Mouse (Mus musculus) thymus, postnatal 25 days (tissue): Measurements from ENCODE around the gene Hhat.

ENCODE experiments used
- DNase-seq: peaks from one replicate; pipeline ENCODE4 v3.0.0; 2022

Hhat gene

DNA sequence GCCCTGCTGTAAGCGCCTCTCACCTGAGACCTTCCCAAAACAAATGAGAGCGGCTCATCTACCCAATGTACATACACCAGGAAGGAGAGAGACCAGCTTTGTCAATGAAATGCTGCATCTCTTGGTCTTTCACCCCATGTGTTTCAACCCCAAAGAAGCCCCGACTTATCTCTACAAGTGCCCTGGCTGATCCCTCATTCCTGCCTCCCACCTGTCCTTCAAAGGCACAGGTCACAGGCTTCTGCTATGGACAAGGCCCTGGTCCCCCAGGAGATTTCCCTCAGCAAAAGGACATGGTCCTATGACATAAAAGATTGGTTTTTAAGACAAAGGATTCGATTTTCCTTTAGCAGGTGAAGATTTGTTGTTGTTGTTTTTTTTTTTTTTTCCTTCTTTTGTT, 227.3 kb downstream of the Hhat start:
- DNase-seq: no peak

DNA sequence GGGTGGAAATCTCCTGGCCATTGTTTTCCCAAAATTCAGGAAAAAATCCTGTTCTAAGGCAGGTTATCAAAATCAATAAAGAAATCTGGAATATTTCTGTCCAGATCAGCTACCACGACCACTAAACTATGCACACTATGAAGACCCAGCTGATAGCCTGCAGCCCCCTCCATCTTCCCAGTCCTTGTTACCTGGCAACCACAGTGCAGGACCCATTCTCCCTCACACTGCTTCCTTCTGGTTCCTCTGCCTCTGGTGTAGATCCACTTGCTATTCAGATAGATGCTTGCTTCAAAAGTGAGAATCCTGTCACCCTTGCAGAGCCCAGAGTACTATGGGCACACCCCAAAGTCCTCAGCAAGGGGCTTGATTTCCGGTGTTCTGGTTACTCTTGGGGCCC, 228.9 kb downstream of the Hhat start:
- DNase-seq: no peak

DNA sequence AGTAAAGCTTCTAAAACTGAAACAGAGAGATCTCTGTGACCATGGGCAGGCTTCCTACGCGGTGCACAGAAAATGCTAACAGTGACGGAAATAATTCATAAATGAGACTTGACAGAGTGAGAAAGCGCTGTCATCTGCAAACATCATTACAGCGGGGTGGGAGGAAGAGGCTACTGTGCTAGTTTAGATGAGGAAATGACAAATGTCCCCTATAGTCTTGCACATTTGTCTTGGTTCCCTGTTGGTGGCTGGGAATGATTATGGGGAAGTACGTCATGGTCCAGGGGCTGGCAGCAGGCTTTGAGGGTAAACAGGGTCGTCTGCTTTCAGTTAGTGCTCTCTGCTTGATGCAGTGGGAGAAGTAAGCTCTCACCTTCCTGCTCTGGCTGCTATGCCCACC, 233.9 kb downstream of the Hhat start:
- no peak for DNase-seq

- DNase-seq: no peak
These were observed 234.6 kb downstream of the Hhat start for GRCm38 (mm10) chr1:192536440-192536839.

DNA sequence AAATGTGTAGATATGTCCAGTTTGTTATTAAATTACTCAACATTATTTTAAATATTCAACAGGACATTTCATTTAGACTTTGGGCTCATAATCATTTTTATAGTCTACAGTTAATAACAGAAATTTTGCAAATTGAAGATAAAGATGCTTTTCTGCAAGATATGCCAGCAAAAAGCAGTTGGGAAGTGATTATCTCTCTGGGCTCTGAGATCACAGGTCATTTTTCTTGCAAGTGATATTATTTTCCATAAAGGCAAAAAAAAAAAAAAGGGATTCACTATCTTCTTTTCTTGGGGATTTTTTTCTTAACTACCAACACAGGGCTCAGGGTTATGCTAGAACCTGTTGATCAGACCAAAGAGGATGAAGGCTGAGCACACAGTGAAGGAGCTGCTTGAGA, 238.0 kb downstream of the Hhat start:
- DNase-seq: no peak

DNA sequence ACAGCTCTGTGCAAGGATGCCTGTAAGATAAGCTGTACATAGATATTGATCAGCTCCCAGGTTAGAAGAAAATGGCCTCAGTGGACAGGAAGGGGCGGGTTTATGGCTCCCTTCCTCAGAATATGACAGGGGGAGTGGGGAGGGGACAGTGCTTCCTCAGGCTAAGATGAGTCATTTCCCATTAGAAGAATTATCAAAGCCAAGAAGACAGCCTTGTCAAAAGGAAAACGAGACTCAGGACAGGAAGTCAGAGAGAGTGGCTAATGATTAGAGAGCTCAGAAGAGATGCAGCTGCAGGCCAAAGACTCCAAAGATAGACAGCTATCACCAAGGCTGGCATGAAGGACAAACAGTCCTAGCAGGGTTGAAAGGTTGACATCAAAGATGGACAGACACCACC, 238.8 kb downstream of the Hhat start:
- no peak for DNase-seq

DNA sequence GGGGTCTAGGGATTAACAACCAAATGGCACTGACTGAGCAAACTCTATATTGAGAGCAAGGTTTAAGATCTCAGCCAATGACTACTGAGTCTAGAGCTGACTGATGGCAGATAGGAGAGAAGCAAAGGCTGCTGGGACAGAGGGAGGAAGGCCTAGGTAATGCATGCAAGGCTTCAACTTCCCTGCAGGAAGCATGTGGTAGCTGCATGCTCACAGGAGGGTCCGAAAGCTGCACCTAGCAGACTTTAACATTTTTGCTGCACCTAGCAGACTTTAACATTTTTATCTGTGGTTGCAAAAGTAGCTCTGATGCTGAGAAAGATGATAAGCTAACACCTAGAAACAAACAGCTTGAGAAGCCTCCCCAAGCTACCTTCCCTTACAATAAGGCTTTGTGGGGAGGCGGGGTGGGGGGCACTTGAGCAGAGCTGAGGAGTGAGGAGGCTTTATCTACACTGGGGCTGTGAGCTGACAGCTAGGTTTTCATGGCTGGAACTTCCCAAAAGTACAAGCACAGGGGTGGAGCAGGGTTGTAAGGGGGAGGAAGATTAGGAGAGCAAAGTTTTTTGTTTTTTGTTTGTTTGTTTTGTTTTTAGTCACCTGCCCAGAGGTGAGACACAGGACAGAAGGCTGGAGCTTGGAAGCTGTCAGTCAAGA, 239.4 kb downstream of the Hhat start:
- DNase-seq: no peak

DNA sequence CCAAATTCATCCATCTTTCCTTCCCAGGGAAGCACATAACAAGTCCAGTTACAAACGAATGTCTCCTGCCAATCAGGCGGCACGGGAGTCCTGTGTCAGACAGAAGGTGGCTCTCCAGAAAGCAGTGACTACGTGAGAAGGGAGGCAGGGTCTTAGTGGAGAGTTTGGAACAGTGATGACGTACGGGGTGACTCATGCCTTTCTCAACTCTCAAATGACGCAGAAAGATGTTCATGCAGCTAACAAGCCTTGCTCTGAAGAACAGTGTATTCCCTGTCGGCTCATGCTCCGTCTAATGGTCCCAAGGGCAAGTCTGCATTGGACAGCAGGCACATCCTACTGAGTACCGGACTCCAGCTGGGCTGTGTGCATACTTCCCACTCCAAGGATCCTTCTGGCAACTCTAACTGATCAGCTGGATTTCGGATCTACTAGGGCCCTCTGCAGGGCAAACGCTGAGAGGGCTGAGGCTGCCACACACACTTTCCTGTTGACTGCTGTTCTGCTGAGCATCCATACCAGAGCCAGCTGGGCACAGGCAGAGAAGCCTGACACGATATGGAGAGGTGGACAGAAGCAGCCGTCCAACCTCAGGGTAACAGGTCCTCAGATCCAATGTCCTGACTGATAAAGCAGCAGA, 245.2 kb downstream of the Hhat start:
- no peak for DNase-seq

GRCm38 (mm10) chr1:192522376-192523178, 248.4 kb downstream of the Hhat start:
- DNase-seq: no peak

DNA sequence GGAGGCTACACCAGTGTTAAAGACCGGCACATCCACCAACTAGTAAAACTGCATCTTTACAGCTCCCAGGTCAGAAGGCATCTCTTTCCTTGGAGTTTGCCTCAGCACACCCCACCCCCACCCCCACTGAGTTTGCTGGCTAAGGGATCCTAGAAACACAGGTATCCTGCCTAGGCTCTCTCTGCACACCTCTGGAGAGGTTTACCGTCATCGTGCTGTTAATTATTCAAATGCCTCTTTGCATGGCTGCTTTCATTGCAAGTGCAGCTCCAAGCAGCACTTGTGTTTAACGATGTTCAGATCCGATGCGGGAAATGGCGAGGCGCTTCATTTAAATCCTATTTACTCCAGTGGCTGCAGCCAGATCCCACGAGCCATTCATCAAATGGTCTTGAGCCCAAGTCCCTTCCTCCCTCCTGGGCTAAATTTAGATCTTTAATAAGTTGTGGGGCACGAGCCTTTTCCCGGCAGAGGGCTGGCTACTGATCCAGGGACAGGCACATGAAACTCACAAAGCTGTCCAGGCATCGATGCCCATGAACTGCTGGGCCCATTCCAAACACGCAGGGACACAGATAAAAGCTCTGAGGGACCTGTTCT, 250.1 kb downstream of the Hhat start:
- DNase-seq: no peak

- DNase-seq: no peak
These were observed 251.3 kb downstream of the Hhat start for GRCm38 (mm10) chr1:192519713-192520112.

GRCm38 (mm10) chr1:192515373-192515772, 255.7 kb downstream of the Hhat start:
- no peak for DNase-seq

GRCm38 (mm10) chr1:192512821-192513220, 258.2 kb downstream of the Hhat start:
- DNase-seq: no peak

GRCm38 (mm10) chr1:192503651-192504050, 267.4 kb downstream of the Hhat start:
- no peak for DNase-seq

DNA sequence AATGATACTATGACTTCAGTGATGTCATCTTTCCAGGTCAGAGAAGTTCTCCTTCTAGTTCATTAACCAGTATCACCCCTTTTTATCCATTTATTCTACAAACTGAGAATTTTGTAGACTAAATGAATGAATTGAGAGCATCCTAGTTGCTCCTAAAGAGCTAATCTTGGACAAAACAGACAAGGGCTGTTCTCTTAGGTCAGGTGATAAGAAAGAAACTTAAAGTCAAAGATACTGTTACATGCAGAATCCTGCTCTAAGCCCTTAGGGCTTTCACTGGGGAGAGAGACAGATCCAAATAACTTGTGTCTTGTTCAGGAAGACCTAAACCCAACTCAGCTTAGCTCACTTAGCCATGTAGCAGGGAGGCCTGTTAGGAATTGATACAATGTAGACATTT, 268.2 kb downstream of the Hhat start:
- DNase-seq: no peak

GRCm38 (mm10) chr1:192502016-192502415, 269.0 kb downstream of the Hhat start:
- DNase-seq: no peak

GRCm38 (mm10) chr1:192497505-192497904, 273.5 kb downstream of the Hhat start:
- DNase-seq: no peak

- DNase-seq: no peak
These were observed 280.9 kb downstream of the Hhat start for GRCm38 (mm10) chr1:192489908-192490825.

DNA sequence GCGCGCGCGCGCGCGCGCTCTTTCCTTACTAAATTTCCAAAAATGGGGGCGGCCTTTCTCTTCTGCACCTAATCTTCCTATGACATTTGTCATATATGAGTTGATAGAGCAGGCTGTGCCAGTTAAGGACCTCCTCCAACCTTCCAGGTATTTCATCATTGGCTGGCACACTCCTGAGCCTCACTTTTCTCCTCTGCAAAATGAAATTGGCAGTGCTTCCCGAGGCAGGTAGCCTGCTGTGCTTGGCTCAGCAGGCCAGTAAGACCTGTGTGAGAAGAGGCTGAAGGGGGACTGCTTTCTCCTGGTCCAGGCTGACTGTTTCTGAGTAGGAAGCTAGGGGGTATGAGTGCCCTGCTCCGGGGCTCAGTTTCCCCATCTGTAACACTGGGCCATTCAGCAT, 283.5 kb downstream of the Hhat start:
- DNase-seq: no peak

DNA sequence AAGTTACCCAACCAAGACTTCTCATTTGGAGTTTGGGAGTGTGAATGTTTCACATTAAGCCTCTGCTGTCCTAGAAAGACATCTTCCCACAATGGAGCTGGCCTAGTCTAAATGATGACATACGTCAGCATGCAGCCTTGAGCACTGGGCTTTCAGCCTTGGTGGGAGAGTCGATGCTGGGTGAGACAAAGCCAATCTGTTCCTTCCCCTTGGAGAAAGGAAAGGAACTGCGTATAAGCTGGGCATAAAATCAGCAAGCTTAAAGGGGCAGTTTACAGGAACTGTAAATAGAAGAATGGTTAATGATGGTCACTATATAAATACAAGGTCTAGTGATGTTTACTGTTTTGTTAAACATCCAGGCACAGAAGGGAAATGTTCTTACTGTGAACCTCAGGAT, 286.0 kb downstream of the Hhat start:
- DNase-seq: no peak

DNA sequence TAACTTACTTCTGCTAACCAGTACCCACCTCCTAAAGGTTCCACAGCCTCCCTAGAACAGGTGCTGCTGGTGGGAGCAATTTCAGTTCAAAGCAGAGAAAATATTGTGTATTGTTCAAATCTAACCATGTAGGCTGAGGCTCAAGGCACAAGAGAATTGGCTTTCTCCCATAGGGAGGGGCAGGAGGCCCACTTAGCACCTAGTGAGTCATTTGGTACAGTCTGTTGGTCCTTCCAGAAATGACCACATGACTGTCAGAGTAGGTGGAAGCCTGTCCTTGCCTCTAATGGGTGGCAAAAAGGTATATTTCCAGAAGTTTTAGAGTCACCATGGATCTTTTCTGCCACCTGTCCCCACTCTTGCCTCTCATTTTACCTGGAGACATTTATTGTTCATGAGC, 289.6 kb downstream of the Hhat start:
- DNase-seq: no peak

DNA sequence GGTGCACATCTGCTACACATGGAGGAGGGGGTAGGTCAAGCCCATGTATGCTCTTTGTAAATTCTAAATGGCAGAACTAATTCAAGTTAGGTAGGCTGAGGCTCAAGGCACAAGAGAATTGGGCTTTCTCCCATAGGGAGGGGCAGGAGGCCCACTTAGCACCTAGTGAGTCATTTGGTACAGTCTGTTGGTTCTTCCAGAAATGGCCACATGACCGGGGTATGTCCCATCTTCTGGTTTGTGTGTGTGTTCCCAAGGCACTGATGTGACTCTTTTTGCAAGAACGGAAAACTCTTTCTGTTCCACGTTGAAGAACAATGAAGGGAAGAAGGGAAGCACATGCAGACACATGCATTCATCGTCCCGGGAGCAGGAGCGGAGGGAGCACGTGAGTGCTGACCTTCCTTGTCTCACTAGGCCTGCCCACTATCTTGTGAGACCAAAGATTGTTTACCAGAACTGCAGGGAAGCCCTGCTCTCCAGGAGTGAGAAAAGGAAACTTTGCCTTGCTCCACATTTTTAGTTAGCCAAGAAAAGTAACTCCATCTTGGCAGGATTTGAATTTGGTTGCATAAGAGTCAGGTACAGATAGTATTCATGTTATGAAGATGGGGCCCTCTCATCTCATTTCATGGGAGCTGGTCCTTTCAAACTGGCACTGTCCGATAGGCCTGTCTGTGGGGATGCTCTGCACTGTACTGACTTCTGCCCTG, 290.8 kb downstream of the Hhat start:
- no peak for DNase-seq
